Mouse (Mus musculus): ENCODE measurements at regions not wholly inside any gene's neighbourhood (a gene's known extent, or its start where the extent isn't known, plus 50 kb on each side); places are given as distances from the start of the nearest gene placed in this dataset.

GRCm38 (mm10) chr16:77537351-77537750, 64.5 kb downstream of the Gm11146 start:
- no peak for DNase-seq

GRCm38 (mm10) chr16:77536746-77537145, 65.1 kb downstream of the Gm11146 start:
- DNase-seq: no peak

- DNase-seq: no peak
Measured at GRCm38 (mm10) chr16:77536314-77536713, 65.6 kb downstream of the Gm11146 start.

- no peak for DNase-seq
Measured at GRCm38 (mm10) chr16:77535021-77535420, 66.9 kb downstream of the Gm11146 start.

GRCm38 (mm10) chr16:77531596-77531995, 70.3 kb downstream of the Gm11146 start:
- no peak for DNase-seq

- no peak for DNase-seq
Measured at GRCm38 (mm10) chr16:77527951-77528350, 73.9 kb downstream of the Gm11146 start.

GRCm38 (mm10) chr16:77514606-77515005, 87.3 kb downstream of the Gm11146 start:
- DNase-seq: no peak

GRCm38 (mm10) chr16:77503556-77503955, 98.3 kb downstream of the Gm11146 start:
- DNase-seq: no peak

GRCm38 (mm10) chr16:77502916-77503315, 99.0 kb downstream of the Gm11146 start:
- no peak for DNase-seq

- no peak for DNase-seq
Measured at GRCm38 (mm10) chr16:77502026-77502425, 99.9 kb downstream of the Gm11146 start.

GRCm38 (mm10) chr16:77500981-77501380, 100.9 kb downstream of the Gm11146 start:
- no peak for DNase-seq

- DNase-seq: no peak
Measured at GRCm38 (mm10) chr16:77500413-77500812, 101.5 kb downstream of the Gm11146 start.

- peak; percentile 17 for DNase-seq
Measured at GRCm38 (mm10) chr16:77499537-77500301, 102.2 kb downstream of the Gm11146 start.

GRCm38 (mm10) chr16:77495310-77495709, 106.6 kb downstream of the Gm11146 start:
- DNase-seq: no peak

GRCm38 (mm10) chr16:77494042-77494441, 107.9 kb downstream of the Gm11146 start:
- DNase-seq: no peak

- no peak for DNase-seq
Measured at GRCm38 (mm10) chr16:77488155-77488554, 113.7 kb downstream of the Gm11146 start.

GRCm38 (mm10) chr16:77479812-77480211, 122.1 kb downstream of the Gm11146 start:
- DNase-seq: no peak

- DNase-seq: no peak
Measured at GRCm38 (mm10) chr16:77471868-77472267, 130.0 kb downstream of the Gm11146 start.

GRCm38 (mm10) chr16:77469903-77470302, 132.0 kb downstream of the Gm11146 start:
- no peak for DNase-seq

- no peak for DNase-seq
Measured at GRCm38 (mm10) chr16:77469328-77469875, 132.5 kb downstream of the Gm11146 start.

GRCm38 (mm10) chr16:77467216-77467615, 134.7 kb downstream of the Gm11146 start:
- DNase-seq: no peak

- DNase-seq: no peak
Measured at GRCm38 (mm10) chr16:77464623-77465022, 137.3 kb downstream of the Gm11146 start.

- no peak for DNase-seq
Measured at GRCm38 (mm10) chr16:77461922-77462321, 140.0 kb downstream of the Gm11146 start.

GRCm38 (mm10) chr16:77461459-77461858, 140.4 kb downstream of the Gm11146 start:
- DNase-seq: no peak

GRCm38 (mm10) chr16:77459651-77460050, 142.2 kb downstream of the Gm11146 start:
- no peak for DNase-seq
